Mouse (Mus musculus): ENCODE data around the gene Slfnl1.
A peak's percentile ranks its signal among the peaks of the same experiment; 100 is the strongest.

The Slfnl1 gene

DNA sequence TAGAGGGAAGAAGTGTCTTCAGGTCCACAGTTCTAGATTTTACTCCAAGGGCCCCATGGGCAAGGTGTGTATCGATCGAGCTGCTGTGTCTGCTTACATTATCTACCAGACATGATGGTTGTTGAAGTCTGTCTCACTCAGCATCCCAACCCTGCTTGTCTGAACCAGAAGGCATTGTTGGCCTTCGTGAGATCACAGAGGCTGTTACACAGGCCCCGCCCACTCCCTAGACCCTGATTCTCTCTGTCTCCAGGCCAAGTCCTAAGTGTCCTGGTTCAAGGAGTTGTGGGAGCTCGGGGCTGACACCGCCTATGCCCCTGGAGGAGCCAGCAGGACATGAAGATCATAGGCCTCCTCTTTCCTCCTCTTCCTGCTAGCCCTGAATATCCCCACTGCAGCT, at the start of gene Slfnl1:
Gene Slfnl1 (plus strand): TSS at position 246 of the 400 bp plus-strand sequence.
- no peak for DNase-seq (ENCODE audit: low spot score in 2 of 2)

DNA sequence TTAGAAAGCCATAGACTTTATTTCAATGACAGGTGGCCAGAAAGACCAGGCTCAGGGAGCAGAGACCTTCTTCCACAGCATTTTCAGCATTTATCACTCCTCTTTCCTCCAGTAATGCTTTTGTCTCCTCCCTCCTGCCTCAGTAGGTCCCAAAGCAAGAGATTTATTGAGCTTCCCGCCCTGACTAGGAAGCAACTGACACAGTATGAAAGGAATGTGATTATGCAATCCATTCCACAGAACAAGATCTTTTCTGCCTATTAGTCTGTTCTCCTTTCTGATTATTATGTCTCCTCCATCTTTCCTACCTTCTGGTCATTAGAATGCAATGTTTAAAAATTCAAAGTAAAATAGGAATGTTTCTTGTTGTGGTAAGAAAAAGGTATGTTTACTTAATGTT, 44.3 kb upstream of the Slfnl1 start:
- DNase-seq (ENCODE audit: low spot score in 2 of 2) = no peak

DNA sequence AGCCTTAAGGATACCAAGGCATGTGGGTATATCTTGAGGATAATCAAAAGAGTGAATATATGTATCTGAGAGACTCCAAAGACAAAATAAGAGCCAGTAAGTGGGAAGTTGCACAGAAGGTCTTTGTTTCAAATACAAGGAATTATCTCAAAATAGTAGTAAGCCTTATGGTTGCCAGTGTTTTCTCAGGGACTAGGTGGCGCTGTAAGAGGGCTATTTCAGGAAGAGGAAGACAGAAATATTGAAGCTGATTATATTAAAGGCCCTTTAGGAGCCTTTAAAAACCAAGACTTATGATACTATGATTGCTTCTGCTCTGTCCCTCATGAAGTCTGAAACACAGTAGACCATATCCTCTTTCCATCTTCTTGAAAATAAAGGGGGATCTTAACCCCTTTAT, 25.1 kb upstream of the Slfnl1 start:
- no peak for DNase-seq (ENCODE audit: low spot score in 2 of 2)

DNA sequence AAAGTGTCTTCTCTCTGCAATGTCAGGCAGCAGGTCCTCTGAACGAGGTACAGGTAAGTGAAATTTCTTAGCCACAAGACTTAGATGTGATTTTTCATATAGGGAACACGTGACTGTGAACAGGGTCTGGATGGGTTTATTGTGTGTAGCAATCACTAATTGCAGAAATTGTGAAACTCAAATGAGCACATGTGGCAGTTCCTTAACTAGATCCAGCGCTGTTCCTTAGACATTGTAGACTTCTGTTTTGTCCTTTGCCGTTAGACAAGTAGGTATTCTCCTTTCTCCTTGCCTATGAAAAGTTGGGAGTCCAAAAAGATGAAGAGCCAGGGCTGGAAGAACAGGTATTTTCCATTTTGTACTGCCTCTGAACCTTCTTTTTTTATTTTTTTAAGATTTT, 20.8 kb upstream of the Slfnl1 start:
- DNase-seq (ENCODE audit: low spot score in 2 of 2) = no peak

DNA sequence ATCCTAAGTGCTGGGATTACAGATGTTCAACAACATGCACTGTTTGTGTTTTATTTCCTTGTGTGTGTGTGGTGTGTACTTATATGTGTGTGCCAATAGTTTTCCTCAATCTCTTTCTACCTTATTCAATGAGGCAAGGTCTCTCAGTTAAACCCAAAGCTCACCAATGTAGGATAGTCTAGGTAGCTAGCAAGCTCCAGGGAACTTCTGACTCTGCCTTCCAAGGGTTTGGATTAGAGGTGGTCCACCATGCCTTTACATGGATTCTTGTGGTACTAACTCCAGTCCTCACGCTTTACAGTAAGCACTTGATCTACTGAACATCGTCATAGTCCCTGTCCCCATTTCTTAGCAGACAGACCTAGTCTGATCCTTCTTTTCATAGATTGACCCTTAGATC, 17.7 kb upstream of the Slfnl1 start:
- DNase-seq (ENCODE audit: low spot score in 2 of 2) = no peak

DNA sequence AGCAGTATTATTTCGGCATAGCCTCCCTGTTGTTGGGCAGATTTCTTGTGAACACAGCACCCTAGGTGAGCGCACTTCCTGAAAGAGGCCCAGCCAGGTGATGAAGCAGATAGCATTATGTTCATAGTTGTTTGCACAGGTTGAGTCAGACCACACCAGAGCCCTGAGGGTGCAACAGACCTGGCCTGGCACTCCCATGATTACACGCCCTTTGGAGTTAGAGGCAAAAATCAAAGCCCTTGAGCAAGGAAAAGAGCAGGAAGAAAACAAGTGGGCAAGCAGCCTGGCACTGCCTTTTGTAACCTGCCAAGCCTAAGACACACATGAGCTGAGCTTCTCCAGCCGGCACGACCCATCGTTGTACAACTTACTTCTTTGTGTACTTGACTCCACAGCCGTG, 15.5 kb upstream of the Slfnl1 start:
- peak in 1 of 2 experiments; percentile 39 for DNase-seq (ENCODE audit: low spot score in 2 of 2)

DNA sequence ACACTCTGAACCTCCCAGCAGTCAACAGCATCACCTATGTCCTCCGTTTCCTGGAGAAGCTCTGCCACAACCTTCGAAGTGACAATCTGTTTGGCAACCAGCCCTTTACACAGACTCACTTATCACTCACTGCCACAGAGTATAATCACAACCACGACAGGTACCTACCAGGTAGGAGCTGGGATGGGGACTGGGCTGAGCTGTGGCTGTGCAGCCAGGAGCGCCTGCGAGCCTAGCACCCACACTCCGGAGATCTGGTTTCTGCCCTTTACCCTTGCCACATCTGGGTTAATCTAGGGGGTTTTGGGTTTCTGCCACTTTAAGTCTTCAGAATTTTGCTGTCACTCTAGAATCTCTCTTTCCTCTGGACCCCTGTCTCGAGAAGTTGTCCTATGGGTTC, 15.1 kb upstream of the Slfnl1 start:
- no peak for DNase-seq (ENCODE audit: low spot score in 2 of 2)

DNA sequence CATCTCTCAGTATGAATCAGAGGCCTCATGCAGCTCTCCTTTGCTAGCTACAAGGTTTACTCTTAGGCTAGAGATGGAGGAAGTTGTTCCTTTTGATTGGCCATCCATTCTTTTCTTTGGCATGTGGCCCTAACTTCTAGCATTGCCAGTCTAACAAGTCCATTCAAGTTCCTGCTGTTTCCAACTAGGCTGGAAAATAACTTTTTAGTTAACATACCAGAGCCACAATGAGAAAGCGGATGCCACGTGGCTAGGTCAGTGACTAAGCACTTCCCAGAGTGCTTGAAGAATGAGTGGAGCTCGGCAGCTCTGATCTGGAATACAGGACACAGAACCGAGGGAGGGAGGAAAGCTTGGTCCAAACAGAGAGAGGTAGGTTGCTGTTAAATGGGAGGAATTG, 14.7 kb upstream of the Slfnl1 start:
- DNase-seq (ENCODE audit: low spot score in 2 of 2) = no peak

DNA sequence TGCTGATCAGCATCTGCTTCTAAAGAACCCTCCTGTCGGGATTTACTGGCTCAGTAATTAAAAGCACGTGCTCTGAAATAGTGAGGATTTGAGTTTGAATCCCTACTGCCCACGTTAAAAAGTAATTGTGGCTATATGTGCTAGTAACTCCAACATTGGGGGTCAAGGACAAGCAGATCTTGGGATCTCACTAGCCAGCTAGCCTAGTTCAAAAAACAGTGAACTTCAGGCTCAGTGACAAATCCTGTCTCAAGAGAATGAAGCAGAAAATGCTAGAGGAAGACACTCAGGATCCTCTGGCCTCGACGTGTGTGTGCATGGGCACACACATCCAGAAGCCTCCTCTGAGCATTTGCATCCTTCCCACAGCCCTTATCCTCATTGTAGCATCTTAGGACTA, 10.3 kb upstream of the Slfnl1 start:
- no peak for DNase-seq (ENCODE audit: low spot score in 2 of 2)

DNA sequence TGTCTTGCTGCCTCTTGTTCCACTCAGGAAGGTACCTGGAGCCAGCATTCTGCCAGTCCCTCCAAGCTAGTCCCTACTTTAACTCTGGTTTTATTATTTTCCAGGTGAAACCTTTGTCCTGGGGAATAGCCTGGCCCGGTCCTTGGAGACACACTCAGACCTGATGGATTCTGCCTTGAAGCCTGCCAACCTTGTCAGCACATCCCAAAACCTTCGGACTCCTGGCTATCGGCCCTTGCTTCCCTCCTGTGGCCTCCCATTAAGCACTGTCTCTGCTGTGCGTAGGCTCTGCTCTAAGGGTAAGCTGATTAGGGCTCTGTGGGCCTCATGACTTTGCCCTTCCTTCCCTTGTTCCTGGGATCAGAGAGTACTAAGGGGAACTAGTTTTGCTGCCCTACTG, 9.7 kb upstream of the Slfnl1 start:
- DNase-seq (ENCODE audit: low spot score in 2 of 2) = no peak

DNA sequence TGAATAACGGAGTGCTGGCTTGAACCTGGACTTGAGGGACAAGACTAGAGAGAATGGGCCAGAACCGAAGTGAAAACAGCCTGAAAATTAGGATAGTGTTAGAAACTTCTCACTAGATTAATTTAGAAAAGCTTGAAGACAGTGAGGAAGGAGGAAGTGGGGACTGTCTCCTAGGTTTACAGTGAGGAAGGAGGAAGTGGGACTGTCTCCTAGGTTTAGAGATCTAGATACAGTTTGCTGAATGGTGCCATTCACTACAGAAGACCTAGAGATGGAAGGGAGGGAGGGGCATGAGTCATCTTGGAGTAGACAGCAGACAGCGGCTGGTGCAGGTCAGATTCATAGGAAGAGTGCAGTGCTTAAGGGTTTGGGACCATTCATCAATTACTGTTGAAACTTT, 8.9 kb upstream of the Slfnl1 start:
- DNase-seq (ENCODE audit: low spot score in 2 of 2) = no peak

DNA sequence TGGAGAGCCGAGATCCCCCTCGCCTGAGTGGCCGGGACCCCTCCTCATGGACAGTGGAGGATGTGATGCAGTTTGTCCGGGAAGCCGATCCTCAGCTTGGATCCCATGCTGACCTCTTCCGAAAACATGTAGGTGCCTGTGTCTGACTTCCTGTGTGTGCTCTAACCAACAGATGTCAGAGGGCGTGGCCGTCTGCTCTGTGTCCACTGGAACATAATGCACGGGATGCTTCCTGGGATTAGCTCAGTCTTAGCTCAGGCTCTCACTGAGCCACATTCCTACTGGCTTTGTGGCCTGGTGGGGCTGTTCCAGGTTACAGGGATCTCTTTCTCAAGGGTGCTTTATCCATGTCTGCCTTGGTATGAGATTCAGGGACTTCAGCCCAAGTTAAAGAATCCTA, 3.9 kb upstream of the Slfnl1 start:
- DNase-seq (ENCODE audit: low spot score in 2 of 2) = no peak

DNA sequence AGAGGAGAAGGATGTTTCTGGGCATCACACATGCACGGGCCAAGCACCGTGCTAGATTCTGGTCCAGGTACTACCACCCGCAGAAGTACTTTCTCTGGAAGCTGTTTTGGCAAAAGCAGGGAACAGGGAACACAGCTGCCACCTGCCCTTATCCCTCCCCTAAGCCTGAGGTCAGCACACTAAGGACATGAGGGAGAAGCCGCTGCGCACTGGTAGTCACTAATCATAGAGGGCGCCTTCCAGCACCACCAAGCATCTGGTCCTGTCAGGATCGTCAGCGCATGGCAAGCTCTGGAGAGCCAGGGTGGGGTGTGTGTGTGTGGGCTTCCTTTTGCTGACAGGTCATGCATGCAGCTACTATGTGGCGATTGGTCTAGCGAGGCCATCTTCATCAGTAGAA, 6.6 kb downstream of the Slfnl1 start:
- no peak for DNase-seq (ENCODE audit: low spot score in 2 of 2)

DNA sequence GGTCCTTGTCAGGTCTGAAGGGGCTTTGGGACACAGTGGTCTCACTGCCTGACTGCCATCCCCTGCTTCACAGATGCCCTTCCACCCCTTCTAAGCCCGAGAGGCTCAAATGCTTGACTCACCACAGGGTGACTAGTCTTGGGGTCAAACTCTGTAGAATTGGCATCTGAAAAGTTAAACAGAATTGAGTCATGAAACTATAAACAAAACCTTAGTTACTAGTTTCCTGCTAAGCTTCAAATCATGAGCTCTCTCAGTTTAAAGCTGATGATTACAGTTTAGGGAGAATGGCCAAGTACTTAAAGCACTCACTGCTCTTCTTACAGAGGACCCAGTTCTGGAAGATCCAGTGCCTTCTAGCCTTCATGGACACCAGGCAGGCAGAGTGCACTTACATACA, 12.9 kb downstream of the Slfnl1 start:
- no peak for DNase-seq (ENCODE audit: low spot score in 2 of 2)

DNA sequence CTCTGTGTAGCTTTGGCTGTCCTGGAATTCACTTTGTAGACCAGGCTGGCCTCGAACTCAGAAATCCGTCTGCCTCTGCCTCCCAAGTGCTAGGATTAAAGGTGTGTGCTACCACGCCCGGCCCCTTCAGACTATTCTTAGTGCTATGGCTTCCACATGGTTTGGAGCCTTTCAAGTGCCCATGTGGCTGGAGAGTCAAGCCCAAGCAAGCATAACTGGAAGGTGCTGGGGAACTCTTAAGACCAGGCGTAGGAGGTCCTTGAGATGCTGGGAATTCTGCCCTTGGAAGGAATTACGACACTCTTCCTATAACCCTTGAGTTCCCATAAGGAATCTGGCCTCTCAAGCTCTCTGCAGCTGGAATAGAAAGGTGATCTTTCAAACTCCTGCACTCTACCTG, 24.6 kb downstream of the Slfnl1 start:
- no peak for DNase-seq (ENCODE audit: low spot score in 2 of 2)

DNA sequence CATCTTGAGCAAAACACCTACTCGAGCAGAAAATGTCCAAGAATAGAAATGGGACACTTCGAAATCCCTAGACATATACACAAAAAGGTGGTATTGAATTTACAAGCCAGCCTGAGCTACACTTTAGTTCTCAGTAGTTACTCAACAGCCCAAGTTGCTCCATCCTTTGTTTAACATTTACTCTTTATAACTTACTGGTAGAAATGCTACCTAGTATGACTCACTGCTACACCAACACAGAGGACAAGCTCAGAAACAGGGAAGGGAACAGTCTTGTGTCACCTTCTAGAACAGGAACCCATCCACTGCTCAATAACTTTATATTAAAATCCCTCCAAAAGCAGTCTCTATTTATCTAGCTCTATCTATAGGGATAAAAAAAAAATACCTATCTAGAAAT, 33.7 kb downstream of the Slfnl1 start:
- no peak for DNase-seq (ENCODE audit: low spot score in 2 of 2)

DNA sequence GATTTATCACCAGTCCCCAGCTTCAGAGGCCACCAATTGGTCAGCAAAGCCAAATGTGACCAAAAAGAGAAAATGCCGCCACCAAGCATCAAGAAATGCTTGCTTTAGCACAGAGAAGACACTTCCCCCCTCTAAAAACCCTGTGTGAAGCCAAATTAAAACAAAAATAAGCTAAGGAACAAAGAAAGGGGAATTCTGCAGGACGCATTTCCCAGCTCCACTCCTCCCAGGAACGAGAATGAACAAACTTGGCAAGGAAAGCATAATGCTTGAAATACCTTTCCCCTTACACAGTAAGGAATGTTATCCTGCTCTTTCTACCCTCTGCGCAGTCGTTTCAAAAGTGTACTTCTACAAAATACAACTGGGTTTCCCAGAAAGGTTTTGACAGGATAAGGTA, 36.0 kb downstream of the Slfnl1 start:
- DNase-seq (ENCODE audit: low spot score in 2 of 2) = no peak

DNA sequence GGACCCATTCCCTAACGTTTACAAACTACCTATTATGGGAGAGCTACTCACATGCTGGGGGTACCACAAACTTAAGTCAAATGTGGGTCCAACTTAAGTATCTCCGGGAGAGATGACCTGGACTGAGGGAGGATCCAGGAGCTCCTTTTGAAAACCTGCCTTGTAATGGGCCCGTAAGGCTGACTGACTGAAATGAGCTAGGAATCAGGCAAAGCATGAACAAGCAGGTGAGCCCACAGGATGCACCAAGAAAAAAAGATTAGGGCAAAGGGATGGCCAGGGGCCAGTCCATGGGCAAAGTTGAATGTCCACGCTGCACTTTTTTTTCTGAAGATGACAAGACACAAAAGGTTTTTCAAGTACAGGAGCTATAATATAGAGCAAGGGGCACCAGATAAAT, 37.0 kb downstream of the Slfnl1 start:
- DNase-seq (ENCODE audit: low spot score in 2 of 2) = no peak

DNA sequence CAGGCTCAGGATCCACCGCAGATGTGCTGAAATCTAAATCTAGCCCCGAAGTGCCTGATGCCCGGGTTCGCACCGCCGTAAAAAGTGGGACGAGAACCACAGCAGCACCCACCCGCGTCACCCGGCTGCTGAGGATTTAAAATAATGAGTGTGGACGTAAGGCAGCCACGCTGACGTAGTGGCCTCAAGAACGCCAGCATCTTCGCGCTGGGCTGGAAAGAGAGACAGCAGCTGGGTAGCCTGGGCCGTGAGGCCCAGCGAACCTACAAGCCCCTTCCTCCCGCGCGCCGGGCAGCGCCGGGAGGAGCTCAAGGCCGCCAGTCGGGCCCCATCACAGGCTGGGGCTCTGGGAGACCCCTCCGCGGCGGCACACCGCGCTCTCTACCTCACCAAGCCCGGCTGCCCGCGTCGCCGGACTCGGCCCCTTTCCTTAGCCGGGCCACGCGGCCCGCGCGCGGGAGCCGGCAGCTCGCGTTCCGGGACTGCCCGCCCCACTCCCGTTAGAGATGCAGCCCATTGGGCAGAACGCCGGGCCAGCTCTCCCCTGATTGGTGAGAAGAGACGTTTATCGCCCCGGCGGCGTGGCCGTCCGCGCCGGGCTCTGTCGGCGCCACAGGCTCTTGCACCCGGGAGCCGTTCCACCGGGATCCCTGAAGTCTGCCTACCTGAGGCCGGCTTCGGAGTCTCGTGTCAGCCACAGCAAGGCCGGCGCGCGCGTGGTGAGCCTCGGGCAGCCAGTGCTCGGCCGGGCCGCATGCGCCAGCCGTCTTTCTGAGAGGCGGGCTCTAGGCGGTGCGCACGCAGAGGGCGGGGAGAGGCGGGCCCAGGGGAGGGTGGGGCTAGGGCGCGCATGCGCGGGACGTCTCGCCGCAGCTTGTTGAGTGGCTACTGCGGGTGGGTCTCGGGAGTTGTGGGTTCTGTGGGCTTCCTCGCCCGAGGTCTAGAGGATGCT, 37.7 kb downstream of the Slfnl1 start, which contains the start of gene Ctps:
Gene Ctps (minus strand): TSS at position 791 of the 952 bp plus-strand sequence.
- DNase-seq (ENCODE audit: low spot score in 2 of 2) = peak; percentile 93 to 94

DNA sequence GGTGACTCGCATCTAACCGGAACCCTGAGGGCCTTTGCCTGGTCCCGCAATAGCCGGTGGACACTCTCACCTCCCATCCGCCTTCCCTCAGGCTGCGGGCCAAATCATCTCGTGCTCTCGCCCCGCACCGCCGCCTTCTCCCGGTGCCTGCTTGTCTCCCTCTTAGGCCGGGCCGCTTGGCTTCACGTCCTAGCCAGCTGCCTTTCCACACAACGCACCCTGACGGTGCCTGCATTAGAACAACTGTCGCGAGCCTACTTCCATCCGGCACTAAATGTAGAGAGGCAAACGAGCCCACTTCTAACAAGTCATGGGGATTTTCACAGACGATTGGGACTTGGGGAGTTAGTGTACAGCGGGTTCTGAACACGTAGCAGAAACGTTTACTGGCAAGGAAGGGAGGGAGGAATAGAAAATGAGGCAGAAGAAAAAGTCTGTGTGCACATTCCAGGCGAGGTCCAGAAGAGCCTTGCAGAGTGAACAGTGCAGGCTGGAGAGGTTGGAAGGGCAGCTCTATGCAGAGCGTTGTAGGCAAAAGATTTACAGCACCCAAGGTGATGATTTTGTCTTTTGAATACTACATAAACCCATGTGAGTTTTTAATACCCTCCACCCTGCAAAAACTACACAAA, 38.5 kb downstream of the Slfnl1 start:
- no peak for DNase-seq (ENCODE audit: low spot score in 2 of 2)

DNA sequence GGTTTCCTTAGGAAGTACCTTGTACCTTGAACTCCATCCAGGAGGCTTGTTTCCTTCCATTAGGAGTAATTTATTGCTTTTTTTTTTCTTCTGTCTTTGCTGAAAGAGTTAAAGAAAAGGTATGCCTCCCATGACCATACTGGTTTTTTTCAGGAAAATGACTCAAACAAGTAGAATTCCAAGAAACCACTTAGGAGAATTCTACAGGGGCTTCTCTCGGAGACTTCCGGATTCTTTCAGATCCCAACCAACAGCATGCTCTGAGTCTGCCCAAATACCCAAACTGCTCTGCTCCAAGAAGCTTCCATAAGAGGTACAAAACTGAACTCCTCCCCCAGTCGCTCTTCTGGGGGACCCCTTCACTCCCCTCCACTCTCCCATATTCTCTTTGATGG, 39.0 kb downstream of the Slfnl1 start:
- no peak for DNase-seq (ENCODE audit: low spot score in 2 of 2)

DNA sequence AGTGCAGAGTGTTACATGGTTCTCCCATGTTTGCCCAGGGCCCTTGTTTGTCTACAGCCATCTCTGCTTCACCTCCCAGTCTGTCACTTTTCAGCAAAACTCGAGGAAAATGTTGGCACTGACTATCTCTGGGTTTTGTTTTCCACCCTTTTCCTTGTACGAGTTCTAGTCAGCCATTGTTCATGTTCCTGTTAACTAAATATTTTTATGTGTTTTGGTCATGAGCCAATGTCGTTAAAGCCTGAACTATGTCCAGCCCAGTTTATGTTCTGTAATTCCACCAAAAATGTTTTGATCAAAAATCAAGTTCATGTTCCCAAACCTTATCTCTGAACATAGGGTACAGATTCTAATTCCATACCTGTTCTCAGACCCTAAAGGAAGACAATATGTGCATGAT, 39.7 kb downstream of the Slfnl1 start:
- DNase-seq (ENCODE audit: low spot score in 2 of 2) = no peak

DNA sequence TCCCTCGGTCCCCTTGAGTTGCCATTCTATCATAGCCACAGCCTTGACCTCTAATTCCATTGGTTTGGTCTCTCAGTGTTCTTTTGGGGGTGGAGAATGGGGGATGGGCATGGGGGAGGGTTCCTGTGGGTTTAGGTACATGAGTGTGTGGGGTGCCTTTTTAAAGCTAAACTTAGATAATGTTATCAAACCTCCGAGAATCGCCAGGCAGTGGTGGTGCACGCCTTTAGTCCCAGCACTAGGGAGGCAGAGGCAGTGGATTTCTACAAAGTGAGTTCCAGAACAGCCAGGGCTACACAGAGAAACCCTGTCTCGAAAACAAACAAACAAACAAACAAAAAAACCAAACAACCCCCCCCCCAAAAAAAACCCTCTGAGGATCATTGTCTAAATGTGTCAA, 48.9 kb downstream of the Slfnl1 start:
- DNase-seq (ENCODE audit: low spot score in 2 of 2) = no peak

Measured in urinary bladder, postnatal 4 days (tissue).